Mouse (Mus musculus) forebrain, embryonic 16.5 days (tissue): ENCODE measurements around the gene Poll. TPM values are rescaled to one million over a fixed set of nuclear protein-coding genes. Genes with fewer than 3 reads are reported as not detected.
A peak's percentile ranks its signal among the peaks of the same experiment; 100 is the strongest.

Source experiments
- ATAC-seq: fragments of 200-750 bp; cut with Nextera tagmentation; 2 replicates; pipeline ENCODE4 v1.8.0; 2017; ENCODE audit warnings: mild to moderate bottlenecking, moderate library complexity
- H3K27ac ChIP-seq: fragments of 300-500 bp; sonication (generic); 2 replicates; pipeline ENCODE4 v1.5.1; 2014; ENCODE audit warnings: low read length, control low read depth
- H3K27me3 ChIP-seq: fragments of 300-500 bp; sonication (generic); replicated peaks from 2 replicates; pipeline ENCODE4 v1.6.1; 2014; ENCODE audit warnings: low read length; ENCODE audit not compliant: control insufficient read depth, insufficient read depth
- H3K36me3 ChIP-seq: fragments of 300-500 bp; sonication (generic); 2 replicates; pipeline ENCODE4 v1.6.1; 2014; ENCODE audit not compliant: control insufficient read depth, insufficient read depth
- H3K4me1 ChIP-seq: fragments of 300-500 bp; sonication (generic); replicated peaks from 2 replicates; pipeline ENCODE4 v1.6.1; 2014; ENCODE audit warnings: low read length; ENCODE audit not compliant: control insufficient read depth, insufficient read depth
- H3K4me2 ChIP-seq: fragments of 300-500 bp; sonication (generic); 2 replicates; pipeline ENCODE4 v1.6.1; 2014; ENCODE audit warnings: mild to moderate bottlenecking, low read length, control low read depth
- H3K4me3 ChIP-seq: fragments of 300-500 bp; sonication (generic); replicated peaks from 2 replicates; pipeline ENCODE4 v1.5.1; 2014; ENCODE audit warnings: mild to moderate bottlenecking, low read length, control low read depth
- H3K9ac ChIP-seq: fragments of 300-500 bp; sonication (generic); replicated peaks from 2 replicates; pipeline ENCODE4 v1.6.1; 2014; ENCODE audit warnings: low read depth, low read length, control low read depth
- H3K9me3 ChIP-seq: fragments of 300-500 bp; sonication (generic); 2 replicates; pipeline ENCODE4 v1.6.1; 2016; ENCODE audit warnings: low read length; ENCODE audit not compliant: control insufficient read depth
- WGBS: fragments of 180-500 bp; shearing (Covaris S2); extraction: QIAGEN DNeasy Blood & Tissue Kit; methylation state at CpG from one replicate; pipeline ENCODE4 v1.1.7; 2014; 5-methylcytosine and 5-hydroxymethylcytosine counted together
- polyA plus RNA-seq: library from polyadenylated mRNA; unstranded; fragments of >200 nt; fragmentation: Nextera tagmentation; extraction: Ambion mirVana; gene quantifications from 2 replicates; pipeline ENCODE4 v1.2.1, GENCODE M21; 2015

The Poll gene
- polyA plus RNA-seq, 1 experiment from 2014 or later: 12.8 TPM

- 58% methylated on average over 3 of the region's 3 CpGs for WGBS
- Histone ChIP-seq H3K27ac (no peak overlapping the region), H3K27me3 (peaks cover 7% of the 10 kb centered on the region; the same call in 1 of the 2 replicates), H3K9ac (no peak overlapping the region), H3K4me2 (no peak overlapping the region), H3K4me3 (no peak overlapping the region), H3K4me1 (0 out of 2 replicates have a peak, but pooled peaks cover 2% of the 10 kb centered on the region), H3K36me3 (peaks cover 4% of the 10 kb centered on the region), H3K9me3 (peaks cover 3% of the 10 kb centered on the region; the same call in 1 of the 2 replicates)
- ATAC-seq: no peak
Measured at GRCm38 (mm10) chr19:45581257-45581656, 20.9 kb upstream of the Poll start.

GRCm38 (mm10) chr19:45580235-45580634, 19.9 kb upstream of the Poll start:
- ATAC-seq: no peak
- Histone ChIP-seq H3K27me3 (no peaks in the 10 kb centered on the region), H3K4me2 (no peak overlapping the region), H3K4me3 (no peak overlapping the region), H3K9ac (no peak overlapping the region), H3K9me3 (peaks cover 3% of the 10 kb centered on the region; the same call in 1 of the 2 replicates), H3K4me1 (0 out of 2 replicates have a peak, but pooled peaks cover 2% of the 10 kb centered on the region), H3K36me3 (peaks cover 4% of the 10 kb centered on the region), H3K27ac (no peak overlapping the region)
- WGBS: 31% methylated on average over 12 of the region's 12 CpGs

DNA sequence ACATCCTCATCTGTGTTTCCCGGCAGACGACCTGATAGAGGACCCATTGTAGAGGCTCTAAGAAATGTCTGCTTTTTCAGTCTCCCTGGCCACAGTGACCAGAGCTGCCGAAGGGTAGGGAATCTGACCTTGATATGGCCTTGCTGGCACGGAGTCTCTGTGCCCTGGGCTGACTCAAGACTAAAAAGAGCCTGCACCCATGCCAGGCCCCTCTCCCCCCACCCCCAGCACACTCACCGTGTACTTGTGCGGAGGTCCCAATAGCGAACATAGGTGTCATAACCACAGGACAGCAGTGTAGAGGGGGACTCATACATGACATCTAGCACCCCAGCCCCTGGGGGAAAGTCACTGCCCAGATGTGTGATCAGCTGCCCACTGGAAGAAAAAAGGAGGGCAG, 19.1 kb upstream of the Poll start:
- Histone ChIP-seq H3K4me1 (0 out of 2 replicates have a peak, but pooled peaks cover 2% of the 10 kb centered on the region), H3K4me3 (no peak overlapping the region), H3K27ac (no peak overlapping the region), H3K9ac (no peak overlapping the region), H3K9me3 (peaks cover 3% of the 10 kb centered on the region; the same call in 1 of the 2 replicates), H3K27me3 (no peaks in the 10 kb centered on the region), H3K4me2 (no peak overlapping the region), H3K36me3 (peaks cover 7% of the 10 kb centered on the region)
- WGBS: 88% methylated on average over 7 of the region's 7 CpGs
- no peak for ATAC-seq

DNA sequence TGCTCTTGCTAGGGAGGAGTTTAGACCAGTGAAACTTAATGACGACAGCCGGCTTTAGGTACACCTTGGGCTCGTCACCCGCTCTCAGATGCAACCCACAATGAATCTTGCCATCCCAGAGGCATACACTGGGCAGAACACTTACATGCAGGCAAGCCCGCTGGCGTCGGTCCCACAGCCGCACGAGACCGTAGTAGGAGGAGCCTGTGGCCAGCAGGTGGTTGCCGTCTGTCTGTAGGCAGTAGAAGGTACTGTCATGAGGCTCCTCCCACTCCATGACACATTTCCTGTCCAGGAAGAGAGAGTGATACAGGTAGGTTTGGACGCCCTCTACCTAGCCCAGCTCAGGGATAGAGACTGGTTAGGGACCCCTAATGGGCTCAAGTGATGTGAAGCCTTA, 18.6 kb upstream of the Poll start:
- Histone ChIP-seq H3K27me3 (no peaks in the 10 kb centered on the region), H3K9ac (no peak overlapping the region), H3K4me1 (0 out of 2 replicates have a peak, but pooled peaks cover 2% of the 10 kb centered on the region), H3K27ac (no peak overlapping the region), H3K4me3 (no peak overlapping the region), H3K36me3 (peaks cover 8% of the 10 kb centered on the region), H3K9me3 (peaks cover 3% of the 10 kb centered on the region; the same call in 1 of the 2 replicates), H3K4me2 (no peak overlapping the region)
- 91% methylated on average over 12 of the region's 12 CpGs for WGBS
- ATAC-seq: no peak

GRCm38 (mm10) chr19:45577141-45577750, 16.9 kb upstream of the Poll start:
- ATAC-seq: no peak
- no peak overlapping the region for H3K9ac ChIP-seq
- WGBS: 88% methylated on average over 14 of the region's 14 CpGs
- H3K27me3 ChIP-seq: no peaks in the 10 kb centered on the region
- H3K4me1 ChIP-seq: 0 out of 2 replicates have a peak, but pooled peaks cover 2% of the 10 kb centered on the region
- peaks cover 3% of the 10 kb centered on the region; the same call in 1 of the 2 replicates for H3K9me3 ChIP-seq
- no peak overlapping the region for H3K4me3 ChIP-seq
- no peak overlapping the region for H3K27ac ChIP-seq
- peaks cover 11% of the 10 kb centered on the region for H3K36me3 ChIP-seq
- no peak overlapping the region for H3K4me2 ChIP-seq

DNA sequence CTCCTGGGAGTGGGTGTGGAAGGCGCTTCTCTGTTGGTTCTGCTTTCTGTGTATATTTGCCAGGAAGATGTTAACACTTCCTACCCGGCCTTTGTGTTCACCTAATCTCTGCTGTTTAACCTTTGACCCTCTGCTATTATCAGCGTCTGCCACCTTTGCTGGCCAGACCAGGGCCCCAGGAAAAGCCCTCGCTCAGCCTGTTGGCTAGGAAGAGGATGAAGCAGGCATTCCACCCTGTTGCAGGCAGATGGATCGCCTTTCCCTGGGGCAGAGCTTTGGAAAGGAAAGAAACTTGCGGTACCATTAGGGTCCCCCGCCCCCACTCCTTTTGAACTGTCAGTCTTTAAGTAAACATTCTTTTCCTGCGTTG, 15.3 kb upstream of the Poll start:
- no peak for ATAC-seq
- H3K27me3 ChIP-seq: no peaks in the 10 kb centered on the region
- no peak overlapping the region for H3K4me2 ChIP-seq
- 18% methylated on average over 8 of the region's 8 CpGs for WGBS
- no peak overlapping the region for H3K27ac ChIP-seq
- no peak overlapping the region for H3K9ac ChIP-seq
- H3K4me1 ChIP-seq: 0 out of 2 replicates have a peak, but pooled peaks cover 2% of the 10 kb centered on the region
- H3K4me3 ChIP-seq: no peak overlapping the region
- H3K9me3 ChIP-seq: no peaks in the 10 kb centered on the region
- H3K36me3 ChIP-seq: peaks cover 11% of the 10 kb centered on the region

DNA sequence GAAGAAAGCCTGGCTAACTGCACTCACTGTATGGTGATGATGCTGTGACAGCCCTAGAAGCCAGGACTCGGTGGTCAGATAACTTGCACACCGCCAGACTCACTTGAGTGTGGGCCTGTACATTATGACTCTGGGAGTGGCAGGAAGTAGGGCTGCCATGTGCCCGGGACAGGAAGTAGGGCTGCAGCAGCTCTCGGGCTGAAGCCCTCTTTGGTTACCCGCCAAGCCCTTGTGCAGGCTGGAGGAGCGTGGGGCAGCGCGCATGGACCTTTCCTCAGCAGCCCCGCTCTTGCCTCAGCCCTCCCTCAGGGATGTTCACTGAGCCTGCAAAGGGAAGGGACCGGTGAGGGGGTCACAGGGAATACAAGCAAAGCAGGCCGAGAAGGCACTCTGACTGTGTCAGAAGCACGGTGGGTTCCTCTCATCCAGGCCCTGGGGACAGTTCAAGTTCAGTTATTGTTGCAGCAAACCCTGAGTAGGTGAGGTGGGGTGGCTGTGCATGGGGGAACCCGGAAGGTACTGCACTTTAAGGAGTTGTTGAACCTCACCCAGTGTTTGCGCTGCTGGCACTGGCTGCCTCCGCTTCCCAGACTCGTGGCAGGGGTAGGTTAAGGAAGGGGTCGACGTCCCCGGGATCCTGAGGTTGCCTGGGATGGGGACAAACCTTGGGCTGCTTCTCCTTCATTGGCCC, 14.8 kb upstream of the Poll start:
- no peaks in the 10 kb centered on the region for H3K9me3 ChIP-seq
- WGBS: 64% methylated on average over 19 of the region's 19 CpGs
- H3K4me3 ChIP-seq: no peak overlapping the region
- H3K4me1 ChIP-seq: no peaks in the 10 kb centered on the region
- peaks cover 11% of the 10 kb centered on the region for H3K36me3 ChIP-seq
- H3K27ac ChIP-seq: no peak overlapping the region
- no peak overlapping the region for H3K9ac ChIP-seq
- H3K27me3 ChIP-seq: no peaks in the 10 kb centered on the region
- no peak overlapping the region for H3K4me2 ChIP-seq
- ATAC-seq: no peak

DNA sequence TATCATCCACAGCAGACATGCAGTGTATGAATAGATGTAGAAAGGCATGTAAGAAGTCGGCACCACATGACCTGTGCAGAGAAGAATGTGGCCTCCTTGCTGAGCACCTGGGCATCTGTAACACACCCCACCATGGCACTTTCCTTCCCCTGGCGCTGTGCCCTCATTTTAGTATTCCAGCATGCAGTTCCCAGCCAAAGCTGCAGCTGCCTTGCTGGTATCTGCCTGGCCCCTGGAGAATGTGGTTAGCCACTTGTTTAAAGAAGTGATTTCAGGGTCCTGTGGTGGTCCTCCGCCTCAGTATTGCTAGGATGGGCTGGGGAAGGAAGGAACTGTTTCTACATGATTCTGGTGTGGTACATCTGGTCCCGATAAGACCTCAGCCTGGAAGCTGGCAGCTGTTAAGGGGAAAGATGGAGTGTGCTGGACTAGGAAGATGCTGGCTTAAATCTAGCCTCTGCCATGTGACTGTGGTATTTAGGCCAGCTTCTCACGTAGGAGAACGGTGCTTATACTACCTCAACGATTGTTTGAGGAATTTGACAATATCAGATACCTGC, 14.1 kb upstream of the Poll start:
- Histone ChIP-seq H3K27me3 (no peaks in the 10 kb centered on the region), H3K4me1 (no peaks in the 10 kb centered on the region), H3K4me3 (no peak overlapping the region), H3K36me3 (peaks cover 11% of the 10 kb centered on the region), H3K4me2 (no peak overlapping the region), H3K9ac (no peak overlapping the region), H3K27ac (no peak overlapping the region), H3K9me3 (no peaks in the 10 kb centered on the region)
- WGBS: 75% methylated on average over 7 of the region's 7 CpGs
- no peak for ATAC-seq

GRCm38 (mm10) chr19:45573861-45574267, 13.5 kb upstream of the Poll start:
- Histone ChIP-seq H3K9ac (no peak overlapping the region), H3K27ac (no peak overlapping the region), H3K9me3 (no peaks in the 10 kb centered on the region), H3K4me3 (no peak overlapping the region), H3K4me1 (no peaks in the 10 kb centered on the region), H3K4me2 (no peak overlapping the region), H3K36me3 (peaks cover 11% of the 10 kb centered on the region), H3K27me3 (no peaks in the 10 kb centered on the region)
- 23% methylated on average over 6 of the region's 6 CpGs for WGBS
- ATAC-seq: peak; percentile 57
